Mouse (Mus musculus): ENCODE data around the gene Yap1. TPM values are rescaled to one million over a fixed set of nuclear protein-coding genes. Genes with fewer than 3 reads are reported as not detected.

Yap1 gene
- polyA plus RNA-seq, 1 experiment: 128 TPM

- Histone ChIP-seq H3K4me3 (ENCODE audit: insufficient read depth, low read length) (peak overlapping the region; percentile 86), H3K27ac (ENCODE audit: insufficient read depth, low read length) (peak overlapping the region; percentile 93), H3K4me1 (ENCODE audit: control insufficient read depth, insufficient read depth, low read length) (no peaks in the 10 kb centered on the region)
- TF ChIP-seq CTCF (IDR thresholded peaks at IDR 0.05; ENCODE audit: borderline replicate concordance, insufficient read depth, low read length) (no peak), POLR2A (IDR thresholded peaks at IDR 0.05; ENCODE audit: low read depth, low read length) (no peak; the same call in none of the 2 replicates)
Measured at GRCm38 (mm10) chr9:8003301-8004271, 810 bp downstream of the Yap1 start.

- Histone ChIP-seq H3K4me3 (ENCODE audit: insufficient read depth, low read length) (peak overlapping the region; percentile 86), H3K27ac (ENCODE audit: insufficient read depth, low read length) (peak overlapping the region; percentile 93), H3K4me1 (ENCODE audit: control insufficient read depth, insufficient read depth, low read length) (no peaks in the 10 kb centered on the region)
- TF ChIP-seq CTCF (IDR thresholded peaks at IDR 0.05; ENCODE audit: borderline replicate concordance, insufficient read depth, low read length): no peak
- TF ChIP-seq POLR2A (IDR thresholded peaks at IDR 0.05; ENCODE audit: low read depth, low read length): no peak
Measured at GRCm38 (mm10) chr9:8002806-8003205, 1.6 kb downstream of the Yap1 start.

GRCm38 (mm10) chr9:8001352-8001751 lies 3.0 kb downstream of the Yap1 start:
- TF ChIP-seq POLR2A (IDR thresholded peaks at IDR 0.05; ENCODE audit: low read depth, low read length): no peak
- no peak for TF ChIP-seq CTCF (IDR thresholded peaks at IDR 0.05; ENCODE audit: borderline replicate concordance, insufficient read depth, low read length)
- H3K4me3 ChIP-seq (ENCODE audit: insufficient read depth, low read length): peak overlapping the region; percentile 16; the same call in 1 of the 2 replicates
- H3K27ac ChIP-seq (ENCODE audit: insufficient read depth, low read length): no peak overlapping the region
- no peaks in the 10 kb centered on the region for H3K4me1 ChIP-seq (ENCODE audit: control insufficient read depth, insufficient read depth, low read length)

GRCm38 (mm10) chr9:7994275-7994674 lies 10.1 kb downstream of the Yap1 start:
- Histone ChIP-seq H3K27ac (ENCODE audit: insufficient read depth, low read length) (no peak overlapping the region), H3K4me1 (ENCODE audit: control insufficient read depth, insufficient read depth, low read length) (peaks cover 6% of the 10 kb centered on the region; the same call in 1 of the 2 replicates)
- TF ChIP-seq CTCF (IDR thresholded peaks at IDR 0.05; ENCODE audit: borderline replicate concordance, insufficient read depth, low read length): no peak
- TF ChIP-seq POLR2A (IDR thresholded peaks at IDR 0.05; ENCODE audit: low read depth, low read length): no peak

GRCm38 (mm10) chr9:7992651-7993050 lies 11.7 kb downstream of the Yap1 start:
- TF ChIP-seq CTCF (IDR thresholded peaks at IDR 0.05; ENCODE audit: borderline replicate concordance, insufficient read depth, low read length): no peak
- TF ChIP-seq POLR2A (IDR thresholded peaks at IDR 0.05; ENCODE audit: low read depth, low read length): no peak
- H3K27ac ChIP-seq (ENCODE audit: insufficient read depth, low read length): no peak overlapping the region
- peaks cover 6% of the 10 kb centered on the region; the same call in 1 of the 2 replicates for H3K4me1 ChIP-seq (ENCODE audit: control insufficient read depth, insufficient read depth, low read length)

More at GRCm38 (mm10) chr9:7994275-7994674, 10.1 kb downstream of the Yap1 start:
- H3K4me3 ChIP-seq (ENCODE audit: insufficient read depth, low read length): no peak overlapping the region

GRCm38 (mm10) chr9:7990897-7991296 lies 13.5 kb downstream of the Yap1 start:
- Histone ChIP-seq H3K4me3 (ENCODE audit: insufficient read depth, low read length) (no peak overlapping the region), H3K27ac (ENCODE audit: insufficient read depth, low read length) (no peak overlapping the region), H3K4me1 (ENCODE audit: control insufficient read depth, insufficient read depth, low read length) (peaks cover 7% of the 10 kb centered on the region)
- no peak for TF ChIP-seq CTCF (IDR thresholded peaks at IDR 0.05; ENCODE audit: borderline replicate concordance, insufficient read depth, low read length)
- no peak for TF ChIP-seq POLR2A (IDR thresholded peaks at IDR 0.05; ENCODE audit: low read depth, low read length)

More at GRCm38 (mm10) chr9:7992651-7993050, 11.7 kb downstream of the Yap1 start:
- no peak overlapping the region for H3K4me3 ChIP-seq (ENCODE audit: insufficient read depth, low read length)

GRCm38 (mm10) chr9:7987119-7987518 lies 17.3 kb downstream of the Yap1 start:
- no peak for TF ChIP-seq POLR2A (IDR thresholded peaks at IDR 0.05; ENCODE audit: low read depth, low read length)
- peaks cover 7% of the 10 kb centered on the region for H3K4me1 ChIP-seq (ENCODE audit: control insufficient read depth, insufficient read depth, low read length)
- H3K27ac ChIP-seq (ENCODE audit: insufficient read depth, low read length): no peak overlapping the region
- H3K4me3 ChIP-seq (ENCODE audit: insufficient read depth, low read length): no peak overlapping the region

- Histone ChIP-seq H3K27ac (ENCODE audit: insufficient read depth, low read length) (no peak overlapping the region), H3K4me3 (ENCODE audit: insufficient read depth, low read length) (no peak overlapping the region), H3K4me1 (ENCODE audit: control insufficient read depth, insufficient read depth, low read length) (peaks cover 10% of the 10 kb centered on the region)
- TF ChIP-seq CTCF (IDR thresholded peaks at IDR 0.05; ENCODE audit: borderline replicate concordance, insufficient read depth, low read length) (no peak), POLR2A (IDR thresholded peaks at IDR 0.05; ENCODE audit: low read depth, low read length) (no peak)
Measured at GRCm38 (mm10) chr9:7984287-7984686, 20.1 kb downstream of the Yap1 start.

GRCm38 (mm10) chr9:7983665-7984064 lies 20.7 kb downstream of the Yap1 start:
- H3K4me1 ChIP-seq (ENCODE audit: control insufficient read depth, insufficient read depth, low read length): peaks cover 12% of the 10 kb centered on the region
- H3K4me3 ChIP-seq (ENCODE audit: insufficient read depth, low read length): no peak overlapping the region
- peak overlapping the region; percentile 6; the same call in 1 of the 2 replicates for H3K27ac ChIP-seq (ENCODE audit: insufficient read depth, low read length)
- TF ChIP-seq CTCF (IDR thresholded peaks at IDR 0.05; ENCODE audit: borderline replicate concordance, insufficient read depth, low read length) (no peak), POLR2A (IDR thresholded peaks at IDR 0.05; ENCODE audit: low read depth, low read length) (no peak)

- Histone ChIP-seq H3K4me1 (ENCODE audit: control insufficient read depth, insufficient read depth, low read length) (peaks cover 10% of the 10 kb centered on the region), H3K4me3 (ENCODE audit: insufficient read depth, low read length) (no peak overlapping the region), H3K27ac (ENCODE audit: insufficient read depth, low read length) (peak overlapping the region; percentile 91)
- TF ChIP-seq CTCF (IDR thresholded peaks at IDR 0.05; ENCODE audit: borderline replicate concordance, insufficient read depth, low read length): no peak
- TF ChIP-seq POLR2A (IDR thresholded peaks at IDR 0.05; ENCODE audit: low read depth, low read length): no peak
Measured at GRCm38 (mm10) chr9:7980162-7980561, 24.2 kb downstream of the Yap1 start.

All from embryonic fibroblast, embryonic 13.5 days (primary cell).